Mouse (Mus musculus): ENCODE measurements around the gene 1700067P10Rik. TPM values are rescaled to one million over a fixed set of nuclear protein-coding genes. Genes with fewer than 3 reads are reported as not detected.
A peak's percentile ranks its signal among the peaks of the same experiment; 100 is the strongest.

Gene 1700067P10Rik
- total and polyA plus RNA-seq, 3 experiments: 0.11 TPM; not detected in 2

DNA sequence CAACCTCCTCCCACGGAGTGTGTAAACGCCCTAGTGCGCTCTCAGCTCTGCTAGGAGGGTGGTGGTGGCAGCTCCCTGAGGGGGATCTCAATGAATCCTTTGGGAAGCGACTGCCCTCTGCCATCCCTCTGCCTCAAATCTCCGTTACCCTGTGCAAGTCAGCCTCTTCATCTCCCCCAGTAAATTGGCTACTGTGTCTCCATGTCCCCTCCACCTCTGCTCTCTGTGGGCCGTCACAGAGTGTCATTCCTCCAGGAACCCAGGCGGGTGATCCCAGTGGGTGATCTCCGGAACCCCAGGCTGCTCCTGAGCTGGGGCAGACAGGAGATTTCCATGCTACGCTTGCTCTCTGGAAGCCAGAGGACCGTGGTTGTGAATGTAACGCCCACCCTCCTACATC, 10.2 kb downstream of the 1700067P10Rik start:
- ATAC-seq (ENCODE audit: extremely low read depth, insufficient number of reproducible peaks, low FRiP score, poor library complexity, severe bottlenecking) (no peak), DNase-seq (ENCODE audit: low spot score) (no peak)
- H3K36me3 ChIP-seq (replicated peaks): no peaks in the 10 kb centered on the region
- no peak overlapping the region for H3K4me3 ChIP-seq (ENCODE audit: low read depth, low read length)
- H3K4me1 ChIP-seq (ENCODE audit: insufficient read depth, low read depth, low read length): no peaks in the 10 kb centered on the region
- H3K27me3 ChIP-seq (ENCODE audit: insufficient read depth, low read length): peaks cover 8% of the 10 kb centered on the region; the same call in 1 of the 2 replicates
- TF ChIP-seq GATA2 (IDR thresholded peaks at IDR 0.05; ENCODE audit: borderline replicate concordance, low read depth, low read length) (no peak), CTCF (IDR thresholded peaks at IDR 0.05; ENCODE audit: low read depth, low read length) (no peak)
- peaks cover 23% of the 10 kb centered on the region for H3K9me3 ChIP-seq (replicated peaks)

DNA sequence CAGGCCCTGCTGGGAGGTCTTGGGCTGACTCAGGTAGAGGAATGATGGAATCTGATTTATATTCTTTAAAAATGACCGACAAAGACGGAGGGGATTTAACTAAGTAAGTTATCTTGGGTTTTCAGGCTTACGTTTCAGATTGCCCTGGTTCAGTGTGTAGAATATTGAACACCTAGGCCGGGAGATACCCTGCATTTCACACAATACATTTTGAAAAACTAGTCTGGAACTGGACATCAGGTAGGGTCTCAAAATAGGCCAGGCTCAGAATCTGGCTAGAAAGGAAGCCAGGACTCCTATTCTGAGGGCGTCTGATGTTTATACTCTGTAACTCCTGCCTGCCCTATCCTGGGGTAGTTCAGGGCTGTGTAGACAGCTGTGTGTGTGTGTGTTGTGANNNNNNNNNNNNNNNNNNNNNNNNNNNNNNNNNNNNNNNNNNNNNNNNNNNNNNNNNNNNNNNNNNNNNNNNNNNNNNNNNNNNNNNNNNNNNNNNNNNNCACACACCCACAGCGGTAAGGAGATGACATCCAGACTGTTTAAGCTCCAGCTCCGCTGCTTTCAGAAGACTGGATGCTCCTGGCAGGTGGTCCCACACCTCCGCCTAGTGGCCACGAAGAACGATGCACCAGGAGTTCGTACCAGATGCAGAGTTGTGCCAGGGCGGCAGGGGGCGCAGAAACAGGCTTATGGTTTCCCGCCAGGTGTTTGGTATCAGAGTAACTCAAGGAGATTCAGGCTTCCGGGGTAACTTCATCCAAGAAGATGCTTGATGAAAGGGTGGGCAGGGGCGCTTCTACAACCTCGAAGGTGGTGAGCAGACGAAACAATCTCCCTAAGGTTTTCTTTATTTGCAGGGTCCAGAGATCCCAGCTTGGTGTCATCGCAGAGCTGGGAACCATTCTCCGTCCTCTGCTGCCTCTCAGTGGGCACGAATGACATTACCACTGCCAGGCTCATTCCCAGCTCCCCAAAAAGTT, 11.6 kb downstream of the 1700067P10Rik start:
- peak; percentile 54 for DNase-seq (ENCODE audit: low spot score)
- ATAC-seq (ENCODE audit: extremely low read depth, insufficient number of reproducible peaks, low FRiP score, poor library complexity, severe bottlenecking): peak; percentile 66
- peaks cover 8% of the 10 kb centered on the region; the same call in 1 of the 2 replicates for H3K27me3 ChIP-seq (ENCODE audit: insufficient read depth, low read length)
- peaks cover 21% of the 10 kb centered on the region for H3K9me3 ChIP-seq (replicated peaks)
- TF ChIP-seq CTCF (IDR thresholded peaks at IDR 0.05; ENCODE audit: low read depth, low read length) (peak; percentile 60), GATA2 (IDR thresholded peaks at IDR 0.05; ENCODE audit: borderline replicate concordance, low read depth, low read length) (no peak), TAL1 (conservative IDR thresholded peaks at IDR 0.05; ENCODE audit: low read depth, low read length) (no peak)
- no peaks in the 10 kb centered on the region for H3K4me1 ChIP-seq (ENCODE audit: insufficient read depth, low read depth, low read length)
- H3K36me3 ChIP-seq (replicated peaks): no peaks in the 10 kb centered on the region
- no peak overlapping the region for H3K4me3 ChIP-seq (ENCODE audit: low read depth, low read length)

DNA sequence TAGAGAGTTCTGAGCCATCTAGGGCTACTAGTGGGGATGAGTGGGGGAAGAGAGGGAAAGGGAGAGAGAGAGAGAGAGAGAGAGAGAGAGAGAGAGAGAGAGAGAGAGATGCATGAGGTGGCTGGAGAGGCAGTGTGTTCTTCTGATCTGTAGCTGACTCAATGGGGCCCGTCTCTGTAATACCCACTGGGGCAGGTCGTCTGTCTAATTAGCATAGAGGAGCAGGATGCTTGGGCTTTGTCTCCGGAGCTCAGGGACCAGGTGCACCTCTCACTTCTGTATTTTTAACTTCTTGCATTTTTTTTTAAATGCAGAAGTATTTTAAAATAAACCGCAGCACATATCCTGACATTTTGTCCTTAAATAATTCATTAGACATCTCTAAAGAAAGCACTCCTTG, 18.2 kb downstream of the 1700067P10Rik start:
- no peak for ATAC-seq (ENCODE audit: extremely low read depth, insufficient number of reproducible peaks, low FRiP score, poor library complexity, severe bottlenecking)
- no peak for DNase-seq (ENCODE audit: low spot score)
- H3K36me3 ChIP-seq (replicated peaks): no peaks in the 10 kb centered on the region
- H3K4me3 ChIP-seq (ENCODE audit: low read depth, low read length): no peak overlapping the region
- H3K9me3 ChIP-seq (replicated peaks): no peaks in the 10 kb centered on the region
- no peaks in the 10 kb centered on the region for H3K4me1 ChIP-seq (ENCODE audit: insufficient read depth, low read depth, low read length)
- H3K27me3 ChIP-seq (ENCODE audit: insufficient read depth, low read length): no peaks in the 10 kb centered on the region
- no peak for TF ChIP-seq POLR2AphosphoS5 (IDR thresholded peaks at IDR 0.05; ENCODE audit: insufficient replicate concordance, low read depth, low read length)
- TF ChIP-seq CTCF (IDR thresholded peaks at IDR 0.05; ENCODE audit: low read depth, low read length): no peak
- no peak for TF ChIP-seq TAL1 (conservative IDR thresholded peaks at IDR 0.05; ENCODE audit: low read depth, low read length)
- no peak for TF ChIP-seq GATA1 (IDR thresholded peaks at IDR 0.05; ENCODE audit: borderline replicate concordance, low read length)
- no peak for TF ChIP-seq GATA2 (IDR thresholded peaks at IDR 0.05; ENCODE audit: borderline replicate concordance, low read depth, low read length)

DNA sequence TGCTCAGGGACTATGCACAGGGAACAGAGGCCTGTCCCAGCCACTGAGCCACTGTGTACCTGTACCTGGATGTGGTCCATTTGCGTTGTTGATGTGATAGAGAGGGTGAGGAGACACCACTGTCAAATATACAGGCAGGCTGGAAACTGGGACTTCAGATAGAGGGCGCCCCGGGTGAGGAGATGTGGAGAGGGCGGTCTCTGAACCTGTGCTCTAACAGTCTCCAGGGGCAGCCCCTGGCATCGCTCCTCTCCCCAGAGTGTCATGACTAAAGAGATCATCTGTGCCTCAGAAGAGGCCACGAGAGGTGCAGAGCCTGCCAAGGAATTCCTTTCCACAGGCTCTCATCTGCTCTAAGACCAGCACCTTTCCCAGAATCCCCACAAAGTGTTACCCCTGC, 18.7 kb downstream of the 1700067P10Rik start:
- TF ChIP-seq GATA1 (IDR thresholded peaks at IDR 0.05; ENCODE audit: borderline replicate concordance, low read length) (no peak), POLR2AphosphoS5 (IDR thresholded peaks at IDR 0.05; ENCODE audit: insufficient replicate concordance, low read depth, low read length) (no peak), CTCF (IDR thresholded peaks at IDR 0.05; ENCODE audit: low read depth, low read length) (no peak), TAL1 (conservative IDR thresholded peaks at IDR 0.05; ENCODE audit: low read depth, low read length) (no peak), GATA2 (IDR thresholded peaks at IDR 0.05; ENCODE audit: borderline replicate concordance, low read depth, low read length) (no peak)
- peaks cover 2% of the 10 kb centered on the region; the same call in 1 of the 2 replicates for H3K27me3 ChIP-seq (ENCODE audit: insufficient read depth, low read length)
- peaks cover 3% of the 10 kb centered on the region for H3K9me3 ChIP-seq (replicated peaks)
- H3K4me3 ChIP-seq (ENCODE audit: low read depth, low read length): no peak overlapping the region
- no peaks in the 10 kb centered on the region for H3K4me1 ChIP-seq (ENCODE audit: insufficient read depth, low read depth, low read length)
- DNase-seq (ENCODE audit: low spot score): no peak
- no peaks in the 10 kb centered on the region for H3K36me3 ChIP-seq (replicated peaks)
- no peak for ATAC-seq (ENCODE audit: extremely low read depth, insufficient number of reproducible peaks, low FRiP score, poor library complexity, severe bottlenecking)

DNA sequence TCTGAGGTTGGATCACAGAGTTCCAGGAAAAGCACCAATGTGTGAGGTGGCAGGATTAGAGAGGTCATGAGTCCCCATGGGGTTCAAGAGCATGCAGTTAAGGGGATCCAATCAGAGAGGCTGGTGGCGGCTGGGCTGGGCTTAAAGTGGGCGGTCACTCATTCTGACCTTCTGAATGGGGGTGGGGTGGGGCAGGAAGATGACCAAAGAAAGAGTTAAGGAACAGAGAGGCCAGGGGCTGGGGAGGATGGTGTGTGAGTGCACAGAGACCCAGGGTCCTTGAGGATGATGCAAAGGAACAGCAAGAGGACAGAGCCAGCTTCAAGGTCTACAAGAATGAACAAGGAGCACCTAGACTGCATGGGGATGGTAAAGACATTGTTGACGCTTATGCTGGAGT, 19.4 kb downstream of the 1700067P10Rik start:
- DNase-seq (ENCODE audit: low spot score) (no peak), ATAC-seq (ENCODE audit: extremely low read depth, insufficient number of reproducible peaks, low FRiP score, poor library complexity, severe bottlenecking) (no peak)
- TF ChIP-seq GATA2 (IDR thresholded peaks at IDR 0.05; ENCODE audit: borderline replicate concordance, low read depth, low read length) (no peak), POLR2AphosphoS5 (IDR thresholded peaks at IDR 0.05; ENCODE audit: insufficient replicate concordance, low read depth, low read length) (no peak), GATA1 (IDR thresholded peaks at IDR 0.05; ENCODE audit: borderline replicate concordance, low read length) (no peak)
- peaks cover 2% of the 10 kb centered on the region; the same call in 1 of the 2 replicates for H3K27me3 ChIP-seq (ENCODE audit: insufficient read depth, low read length)
- H3K4me1 ChIP-seq (ENCODE audit: insufficient read depth, low read depth, low read length): no peaks in the 10 kb centered on the region
- no peaks in the 10 kb centered on the region for H3K36me3 ChIP-seq (replicated peaks)
- H3K9me3 ChIP-seq (replicated peaks): peaks cover 8% of the 10 kb centered on the region
- H3K4me3 ChIP-seq (ENCODE audit: low read depth, low read length): no peak overlapping the region

DNA sequence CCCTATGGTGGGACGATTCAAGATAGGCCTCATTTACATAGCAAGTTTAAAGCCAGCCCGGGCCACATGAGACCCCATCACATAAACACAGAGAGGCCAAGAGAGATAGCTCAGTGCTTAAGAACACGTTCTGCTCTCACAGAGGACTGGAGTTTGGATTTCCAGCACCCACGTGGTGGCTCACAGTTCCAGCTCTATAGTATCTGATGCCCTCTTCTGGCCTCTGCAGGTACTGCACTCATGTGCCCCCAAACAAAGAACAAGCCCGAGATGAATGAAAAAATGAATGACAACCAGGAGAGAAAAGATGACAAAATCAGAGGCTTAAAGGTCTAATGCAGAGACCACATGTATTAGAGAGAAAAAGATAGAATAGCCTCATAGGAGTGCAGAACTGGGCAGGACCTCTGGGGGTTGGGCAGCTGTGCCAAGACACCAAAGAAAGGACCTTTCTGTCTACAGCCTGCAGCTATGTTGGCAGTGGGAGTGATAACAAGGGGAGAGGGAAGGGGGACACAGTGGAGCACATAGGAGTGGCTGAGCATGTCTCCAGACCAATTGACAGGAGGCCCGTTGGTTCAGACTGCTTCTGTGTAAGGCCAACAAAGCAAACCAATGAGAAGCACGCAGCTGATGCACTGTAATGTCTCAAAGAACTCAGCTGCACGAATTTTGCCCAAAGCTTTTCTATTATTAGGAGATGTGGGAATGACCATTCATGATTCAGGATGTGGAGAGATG, 21.6 kb downstream of the 1700067P10Rik start:
- H3K4me1 ChIP-seq (ENCODE audit: insufficient read depth, low read depth, low read length): no peaks in the 10 kb centered on the region
- peaks cover 13% of the 10 kb centered on the region for H3K9me3 ChIP-seq (replicated peaks)
- H3K27me3 ChIP-seq (ENCODE audit: insufficient read depth, low read length): peaks cover 2% of the 10 kb centered on the region; the same call in 1 of the 2 replicates
- no peaks in the 10 kb centered on the region for H3K36me3 ChIP-seq (replicated peaks)
- TF ChIP-seq TAL1 (conservative IDR thresholded peaks at IDR 0.05; ENCODE audit: low read depth, low read length) (no peak), CTCF (IDR thresholded peaks at IDR 0.05; ENCODE audit: low read depth, low read length) (peak; percentile 69)
- ATAC-seq (ENCODE audit: extremely low read depth, insufficient number of reproducible peaks, low FRiP score, poor library complexity, severe bottlenecking) (0 out of 2 replicates have a peak, but pooled peaks have one; percentile 28), DNase-seq (ENCODE audit: low spot score) (no peak)
- no peak overlapping the region for H3K4me3 ChIP-seq (ENCODE audit: low read depth, low read length)
